Mouse (Mus musculus) MEL (cell line): Measurements from ENCODE around the gene Myl4. TPM values are rescaled to one million over a fixed set of nuclear protein-coding genes. Genes with fewer than 3 reads are reported as not detected.

ENCODE experiments used
- DNase-seq: peaks from one replicate; pipeline ENCODE4 v3.0.0; 2011; ENCODE audit warnings: low read depth, low spot score
- H3K27ac ChIP-seq: 2 replicates; pipeline ENCODE4 v1.5.1; 2012; ENCODE audit warnings: low read depth, mild to moderate bottlenecking, control low read depth, low read length, moderate library complexity; ENCODE audit not compliant: control insufficient read depth
- H3K27me3 ChIP-seq, 2 experiments: fragments of 150-350 bp in 1 of 2; sonication (generic) in 1 of 2; 2 replicates each; pipeline ENCODE4 v1.6.1; 2012; ENCODE audit warnings: low read length in 2 of 2, mild to moderate bottlenecking in 2 of 2, improper control_type of control experiment in 1 of 2, moderate library complexity in 1 of 2; ENCODE audit not compliant: insufficient read depth in 2 of 2, control insufficient read depth in 1 of 2
- H3K36me3 ChIP-seq, 2 experiments: 2 replicates each; pipeline ENCODE4 v1.6.1; 2012 to 2014; ENCODE audit warnings: low read length in 2 of 2, improper control_type of control experiment in 1 of 2, inconsistent platforms in 1 of 2, mild to moderate bottlenecking in 1 of 2; ENCODE audit not compliant: insufficient read depth in 2 of 2, control insufficient read depth in 1 of 2
- H3K4me1 ChIP-seq, 2 experiments: fragments of 150-350 bp in 1 of 2; sonication (generic) in 1 of 2; 2 replicates each; pipeline ENCODE4 v1.6.1; 2012; ENCODE audit warnings: low read length in 2 of 2, improper control_type of control experiment in 1 of 2, mild to moderate bottlenecking in 1 of 2; ENCODE audit not compliant: insufficient read depth in 2 of 2, control insufficient read depth in 1 of 2
- H3K4me3 ChIP-seq, 2 experiments: fragments of 150-350 bp in 1 of 2; sonication (generic) in 1 of 2; 2 replicates each; pipeline ENCODE4 v1.5.1; 2012; ENCODE audit warnings: low read depth in 2 of 2, low read length in 2 of 2, mild to moderate bottlenecking in 2 of 2, moderate library complexity in 2 of 2, control low read depth in 1 of 2, improper control_type of control experiment in 1 of 2; ENCODE audit not compliant: control insufficient read depth in 1 of 2, insufficient read depth in 1 of 2
- H3K79me2 ChIP-seq: 2 replicates; pipeline ENCODE4 v1.6.1; 2012; ENCODE audit warnings: mild to moderate bottlenecking, low read length, moderate library complexity; ENCODE audit not compliant: control insufficient read depth, poor library complexity, insufficient read depth
- H3K9ac ChIP-seq: 2 replicates; pipeline ENCODE4 v1.6.1; 2012; ENCODE audit warnings: low read depth, mild to moderate bottlenecking, control low read depth, low read length, moderate library complexity; ENCODE audit not compliant: control insufficient read depth, poor library complexity, severe bottlenecking
- H3K9me3 ChIP-seq: fragments of 150-350 bp; sonication (generic); replicated peaks from 2 replicates; pipeline ENCODE4 v1.6.1; 2012; ENCODE audit warnings: mild to moderate bottlenecking, low read length, improper control_type of control experiment, moderate library complexity; ENCODE audit not compliant: insufficient read depth
- CHD2 ChIP-seq: IDR thresholded peaks from 2 replicates; pipeline ENCODE4 v1.6.1; 2011; ENCODE audit warnings: low read length, improper control_type of control experiment
- CTCF ChIP-seq, 3 experiments: IDR thresholded peaks in 2 of 3; conservative IDR thresholded peaks in 1 of 3; 2 replicates each; pipeline ENCODE4 v1.5.1; 2011 to 2012; ENCODE audit warnings: low read length in 3 of 3, low read depth in 2 of 3, mild to moderate bottlenecking in 2 of 3, improper control_type of control experiment in 1 of 3, inconsistent platforms in 1 of 3, mixed read lengths in 1 of 3, moderate library complexity in 1 of 3; ENCODE audit not compliant: control insufficient read depth in 1 of 3, insufficient read depth in 1 of 3, poor library complexity in 1 of 3, severe bottlenecking in 1 of 3
- ELF1 ChIP-seq: IDR thresholded peaks from 2 replicates; pipeline ENCODE4 v1.6.1; 2014; ENCODE audit warnings: low read depth, mild to moderate bottlenecking, inconsistent platforms, low read length, improper control_type of control experiment, moderate library complexity
- EP300 ChIP-seq, 2 experiments: IDR thresholded peaks; 2 replicates each; pipeline ENCODE4 v1.6.1; 2011; ENCODE audit warnings: improper control_type of control experiment in 2 of 2, low read length in 2 of 2, low read depth in 1 of 2, mild to moderate bottlenecking in 1 of 2
- HCFC1 ChIP-seq: IDR thresholded peaks from 2 replicates; pipeline ENCODE4 v1.6.1; 2012; ENCODE audit warnings: low read depth, mild to moderate bottlenecking, inconsistent platforms, low read length, improper control_type of control experiment, moderate library complexity
- MAX ChIP-seq: IDR thresholded peaks from 2 replicates; pipeline ENCODE4 v1.6.1; 2011; ENCODE audit warnings: low read length, improper control_type of control experiment
- MAZ ChIP-seq: IDR thresholded peaks from 2 replicates; pipeline ENCODE4 v1.6.1; 2012; ENCODE audit warnings: low read depth, mild to moderate bottlenecking, inconsistent platforms, low read length, improper control_type of control experiment
- MEF2A ChIP-seq: IDR thresholded peaks from 2 replicates; pipeline ENCODE4 v1.6.1; 2014; ENCODE audit warnings: low read depth, mild to moderate bottlenecking, inconsistent platforms, low read length, improper control_type of control experiment; ENCODE audit not compliant: poor library complexity, insufficient replicate concordance, severe bottlenecking; ENCODE audit errors: extremely low read depth
- MXI1 ChIP-seq: IDR thresholded peaks from 2 replicates; pipeline ENCODE4 v1.6.1; 2011; ENCODE audit warnings: mild to moderate bottlenecking, low read depth, low read length, improper control_type of control experiment
- MYB ChIP-seq: IDR thresholded peaks from 2 replicates; pipeline ENCODE4 v1.6.1; 2011; ENCODE audit warnings: mild to moderate bottlenecking, low read depth, low read length, improper control_type of control experiment
- MYC ChIP-seq: IDR thresholded peaks from 2 replicates; pipeline ENCODE4 v1.6.1; 2011; ENCODE audit warnings: low read depth, mild to moderate bottlenecking, low read length, improper control_type of control experiment, moderate library complexity
- NELFE ChIP-seq: IDR thresholded peaks from 2 replicates; pipeline ENCODE4 v1.6.1; 2011; ENCODE audit warnings: low read depth, low read length, improper control_type of control experiment
- POLR2A ChIP-seq, 2 experiments: IDR thresholded peaks; 2 replicates each; pipeline ENCODE4 v1.6.1; 2011 to 2012; ENCODE audit warnings: low read length in 2 of 2, mild to moderate bottlenecking in 2 of 2, control low read depth in 1 of 2, improper control_type of control experiment in 1 of 2, low read depth in 1 of 2, moderate library complexity in 1 of 2; ENCODE audit not compliant: control insufficient read depth in 1 of 2, insufficient read depth in 1 of 2, poor library complexity in 1 of 2
- RAD21 ChIP-seq: IDR thresholded peaks from 2 replicates; pipeline ENCODE4 v1.6.1; 2011; ENCODE audit warnings: mild to moderate bottlenecking, low read depth, low read length, improper control_type of control experiment
- SMC3 ChIP-seq: IDR thresholded peaks from 2 replicates; pipeline ENCODE4 v1.6.1; 2011; ENCODE audit warnings: low read depth, low read length, improper control_type of control experiment
- TAL1 ChIP-seq: IDR thresholded peaks from 2 replicates; pipeline ENCODE4 v1.6.1; 2012; ENCODE audit warnings: mild to moderate bottlenecking, inconsistent platforms, low read length, moderate library complexity, mixed read lengths
- TBP ChIP-seq: IDR thresholded peaks from 2 replicates; pipeline ENCODE4 v1.8.0; 2011; ENCODE audit warnings: low read depth, low read length, improper control_type of control experiment
- TCF12 ChIP-seq: IDR thresholded peaks from 2 replicates; pipeline ENCODE4 v1.6.1; 2014; ENCODE audit warnings: low read depth, mild to moderate bottlenecking, inconsistent platforms, low read length, improper control_type of control experiment, moderate library complexity
- polyA plus RNA-seq, 2 experiments: library from polyadenylated mRNA; stranded (reverse) in 1 of 2; unstranded in 1 of 2; fragments of >175 nt in 1 of 2; fragments of >200 nt in 1 of 2; gene quantifications; 2 replicates each; pipeline versions ENCODE4 v1.2.1 to v1.2.4; 2012; ENCODE audit warnings: low replicate concordance in 2 of 2, low read depth in 1 of 2; ENCODE audit not compliant: insufficient read length in 2 of 2, insufficient read depth in 1 of 2, missing spikeins in 1 of 2
- total RNA-seq: library from RNA; depleted of rRNA; stranded (reverse); fragments of 300-350 nt; gene quantifications from 2 replicates; pipeline ENCODE4 v1.2.3, GENCODE M21; 2012

Gene Myl4
- total and polyA plus RNA-seq, 3 experiments = 0.29 to 1.3 TPM; not detected in 1

DNA sequence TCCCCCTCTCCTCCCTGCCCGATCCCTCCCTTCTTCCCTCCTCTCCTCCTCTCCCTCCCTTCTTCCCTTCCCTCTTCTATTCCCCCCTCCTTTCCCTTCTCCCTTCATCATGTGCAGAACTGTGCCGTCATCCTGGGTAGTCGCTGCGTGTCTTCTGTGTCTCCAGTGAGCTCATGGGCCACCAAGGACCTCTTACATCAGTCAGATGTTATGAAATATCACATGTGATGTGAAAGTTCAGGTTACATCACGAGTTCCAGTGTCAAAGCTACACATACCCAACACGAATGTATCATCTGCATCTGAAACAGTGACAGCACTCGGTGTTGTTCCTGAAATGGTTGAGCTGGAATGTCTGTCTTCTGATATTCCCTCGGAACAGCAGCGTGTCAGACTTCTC lies 14.7 kb downstream of the Myl4 start:
- no peak for TF ChIP-seq POLR2A (IDR thresholded peaks at IDR 0.05; ENCODE audit: control insufficient read depth in 1 of 2, insufficient read depth in 1 of 2, low read depth in 1 of 2, low read length in 2 of 2, poor library complexity in 1 of 2)
- no peak for TF ChIP-seq EP300 (IDR thresholded peaks at IDR 0.05; ENCODE audit: low read depth in 1 of 2, low read length in 2 of 2)
- TF ChIP-seq TAL1 = no peak
- no peak for TF ChIP-seq TCF12
- TF ChIP-seq HCFC1 = no peak
- TF ChIP-seq CHD2 = no peak
- no peak for TF ChIP-seq NELFE
- no peak for TF ChIP-seq MAZ
- no peak for TF ChIP-seq SMC3
- TF ChIP-seq MXI1 = no peak
- no peak for TF ChIP-seq MEF2A
- TF ChIP-seq RAD21 = no peak
- TF ChIP-seq CTCF (IDR thresholded peaks at IDR 0.05 in 2 of 3, conservative IDR thresholded peaks at IDR 0.05 in 1 of 3; ENCODE audit: control insufficient read depth in 1 of 3, insufficient read depth in 1 of 3, low read depth in 2 of 3, low read length in 3 of 3, poor library complexity in 1 of 3, severe bottlenecking in 1 of 3) = no peak
- no peak for TF ChIP-seq ELF1
- TF ChIP-seq MYB = no peak
- no peak for TF ChIP-seq MAX
- TF ChIP-seq MYC = no peak
- H3K4me1 ChIP-seq = no peaks in the 10 kb centered on the region
- no peak overlapping the region for H3K27ac ChIP-seq
- no peak overlapping the region for H3K9ac ChIP-seq
- H3K9me3 ChIP-seq = no peaks in the 10 kb centered on the region
- 0 out of 4 replicates have a peak, but pooled peaks cover 0 to 2% of the 10 kb centered on the region in 2 experiments for H3K36me3 ChIP-seq
- H3K27me3 ChIP-seq = peaks cover 9 to 12% of the 10 kb centered on the region in 2 experiments
- no peaks in the 10 kb centered on the region for H3K79me2 ChIP-seq
- H3K4me3 ChIP-seq = no peak overlapping the region
- no peak for DNase-seq

DNA sequence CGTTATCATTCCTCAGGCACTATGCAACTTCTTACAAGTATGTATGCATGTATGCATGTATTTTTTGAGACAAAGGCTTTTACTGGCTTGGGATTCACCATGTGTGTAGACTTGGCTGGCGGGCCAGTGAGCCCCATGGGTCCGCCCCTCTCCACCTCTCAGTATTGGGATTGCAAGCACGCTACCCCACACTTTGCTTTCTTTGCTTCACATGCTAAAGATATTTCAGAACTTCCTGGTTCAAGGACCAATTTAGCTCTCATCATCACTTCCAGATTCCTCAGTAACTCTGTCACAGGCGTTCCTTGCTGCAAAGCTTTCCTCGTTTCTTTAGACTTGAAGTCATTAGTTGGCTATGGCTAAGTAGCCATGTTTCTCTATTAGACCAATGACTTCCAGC lies 15.6 kb downstream of the Myl4 start:
- TF ChIP-seq MAX (no peak), TBP (no peak), TAL1 (no peak), MAZ (no peak)
- TF ChIP-seq, all 39 proteins: peak for 0
- no peak overlapping the region for H3K4me3 ChIP-seq
- H3K36me3 ChIP-seq = 0 out of 4 replicates have a peak, but pooled peaks cover 0 to 2% of the 10 kb centered on the region in 2 experiments
- no peak overlapping the region for H3K9ac ChIP-seq
- H3K27ac ChIP-seq = no peak overlapping the region
- H3K27me3 ChIP-seq = peaks cover 5 to 7% of the 10 kb centered on the region in 2 experiments
- no peaks in the 10 kb centered on the region for H3K79me2 ChIP-seq
- H3K4me1 ChIP-seq = peaks cover 0 to 2% of the 10 kb centered on the region in 2 experiments; a peak in 1 of 4 replicates
- H3K9me3 ChIP-seq = no peaks in the 10 kb centered on the region
- DNase-seq = no peak
